Mouse (Mus musculus) 3134 (cell line): ENCODE data around the gene Dlec1.

ENCODE experiments used
- DNase-seq: peaks from one replicate; pipeline ENCODE4 v3.0.0-alpha.2; 2011; ENCODE audit warnings: low spot score; ENCODE audit not compliant: insufficient read length; ENCODE audit errors: extremely low read depth

Gene Dlec1

GRCm38 (mm10) chr9:119192202-119192990 lies 90.1 kb downstream of the Dlec1 start:
- DNase-seq, result no peak
